Mouse (Mus musculus) kidney, postnatal 10 days (tissue): ENCODE data around the gene Dnaja4.

ENCODE experiments used
- DNase-seq: peaks from one replicate; pipeline ENCODE4 v3.0.0; 2021; ENCODE audit warnings: mixed read lengths

The Dnaja4 gene

DNA sequence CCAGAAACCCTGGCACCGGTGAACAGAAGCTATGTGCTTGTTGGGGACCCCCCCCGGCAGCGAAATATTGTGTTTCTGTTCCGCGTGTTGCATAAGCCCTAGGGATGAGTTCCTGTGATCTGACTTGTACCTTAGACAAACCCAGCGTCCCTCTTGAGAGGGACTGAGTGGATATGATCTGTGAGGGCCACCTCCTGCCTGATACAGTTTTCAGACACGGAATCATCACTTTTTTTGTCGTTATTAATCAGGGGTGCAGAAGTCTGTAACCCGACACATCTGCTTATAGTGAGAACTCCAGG is 1.5 kb downstream of the Dnaja4 start:
- no peak for DNase-seq

DNA sequence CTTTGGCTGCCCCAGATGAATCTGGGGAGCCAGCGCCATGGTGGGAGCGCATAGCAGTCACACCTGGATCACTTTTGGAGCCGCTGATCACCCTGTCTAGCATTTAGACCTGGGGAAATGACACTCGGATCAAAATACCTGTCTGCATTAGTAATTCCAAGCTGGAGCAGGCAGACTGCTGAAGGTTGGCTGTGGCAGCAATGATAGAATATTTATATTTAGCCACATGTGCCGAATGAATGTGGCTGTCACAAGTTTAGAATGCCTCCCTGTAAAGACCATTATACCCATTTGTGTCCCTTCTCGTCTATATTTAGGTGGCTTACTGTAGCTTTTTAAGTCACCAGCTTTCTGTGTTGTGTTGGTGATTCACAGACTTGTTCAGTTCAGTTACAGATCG is 2.1 kb downstream of the Dnaja4 start:
- DNase-seq, result no peak

DNA sequence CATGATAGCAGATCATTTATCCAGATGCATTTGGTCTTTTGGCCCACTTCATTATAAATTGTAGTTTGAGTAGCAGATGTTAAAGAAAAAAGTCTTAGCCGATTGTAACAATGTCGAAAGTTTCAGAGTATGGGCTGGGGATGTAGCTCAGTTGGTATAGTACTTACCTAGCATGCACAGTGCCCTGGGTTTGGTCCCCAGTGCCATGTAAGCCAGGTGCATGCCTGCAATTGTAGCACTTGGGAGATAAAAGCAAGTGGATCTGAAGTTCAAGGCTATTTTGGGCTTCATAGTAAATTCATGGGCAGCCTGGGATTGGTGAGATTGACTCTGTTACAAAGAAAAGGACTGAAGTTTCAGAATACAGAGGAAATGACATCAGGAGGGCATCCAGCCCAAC is 3.9 kb downstream of the Dnaja4 start:
- DNase-seq, result no peak

DNA sequence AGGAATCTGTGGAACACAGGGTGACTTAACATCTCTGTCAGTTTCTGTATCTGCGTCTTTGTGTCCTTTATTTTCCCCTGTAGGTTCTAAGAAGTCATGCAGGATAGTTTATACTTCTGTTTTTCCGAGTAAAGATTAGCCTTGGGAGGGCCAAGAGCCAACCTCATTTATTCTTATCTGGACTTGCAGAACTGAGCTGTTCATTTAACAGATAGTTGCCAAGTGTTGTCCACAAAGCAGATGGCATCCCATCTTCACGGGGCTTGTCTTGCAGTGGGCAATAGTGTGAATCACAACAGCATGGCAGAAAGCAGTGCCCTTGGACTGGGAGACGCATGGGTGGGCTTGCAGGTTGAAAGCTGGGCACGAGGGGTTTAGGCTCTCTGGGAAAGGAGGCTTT is 5.7 kb downstream of the Dnaja4 start:
- DNase-seq, result no peak

DNA sequence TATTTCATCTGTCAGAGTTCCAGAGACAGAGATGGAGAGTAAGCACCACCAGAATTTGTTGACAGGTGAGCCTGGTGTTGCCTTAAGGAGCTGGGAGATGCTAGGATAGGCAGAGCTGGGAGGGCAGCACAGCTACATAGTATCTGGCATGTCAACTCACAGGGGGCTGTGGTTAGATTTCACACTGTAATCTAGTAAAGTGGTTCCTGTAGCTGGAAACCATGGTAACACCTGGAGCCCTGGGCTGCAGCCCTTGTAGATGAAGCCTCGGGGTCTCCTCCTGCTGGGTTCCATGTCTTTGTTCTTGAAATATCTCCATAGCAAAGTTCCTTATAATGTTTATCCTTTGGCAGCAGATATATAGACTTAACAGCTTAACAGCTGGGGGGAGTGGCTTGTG is 6.9 kb downstream of the Dnaja4 start:
- DNase-seq, result no peak

DNA sequence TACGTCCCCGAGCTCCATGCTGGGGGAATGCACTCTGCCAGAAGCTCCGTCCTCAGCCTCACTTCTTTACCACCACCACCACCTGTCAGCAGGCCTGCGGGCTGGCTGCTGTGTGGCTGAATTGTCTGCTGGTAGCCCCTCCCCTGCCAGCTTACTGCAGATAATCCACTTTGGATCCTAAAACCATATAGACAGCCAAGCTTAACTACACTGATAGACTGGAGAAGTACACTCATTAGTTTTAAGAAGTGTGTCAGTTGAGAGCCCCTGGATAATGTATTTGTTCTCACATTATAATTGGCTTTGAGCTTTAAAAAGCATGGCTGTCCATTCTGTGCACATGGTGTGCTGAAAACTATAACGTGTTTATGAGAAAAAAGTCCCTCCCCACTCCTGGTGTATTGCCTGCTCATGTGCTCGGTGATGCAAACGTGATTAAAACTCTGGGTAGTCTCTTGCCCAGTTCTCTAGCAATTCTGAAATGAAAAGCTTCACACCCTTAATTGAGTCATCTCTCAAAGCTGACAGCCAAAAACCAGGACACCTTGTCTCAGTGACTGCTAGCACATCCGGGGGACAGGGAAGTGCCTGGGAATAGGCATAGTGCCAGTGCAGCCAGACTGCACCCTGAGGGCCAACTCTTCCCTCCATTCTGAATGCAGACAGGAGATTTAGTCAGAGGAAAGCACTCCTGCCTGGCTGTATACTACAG is 8.8 kb downstream of the Dnaja4 start:
- no peak for DNase-seq

DNA sequence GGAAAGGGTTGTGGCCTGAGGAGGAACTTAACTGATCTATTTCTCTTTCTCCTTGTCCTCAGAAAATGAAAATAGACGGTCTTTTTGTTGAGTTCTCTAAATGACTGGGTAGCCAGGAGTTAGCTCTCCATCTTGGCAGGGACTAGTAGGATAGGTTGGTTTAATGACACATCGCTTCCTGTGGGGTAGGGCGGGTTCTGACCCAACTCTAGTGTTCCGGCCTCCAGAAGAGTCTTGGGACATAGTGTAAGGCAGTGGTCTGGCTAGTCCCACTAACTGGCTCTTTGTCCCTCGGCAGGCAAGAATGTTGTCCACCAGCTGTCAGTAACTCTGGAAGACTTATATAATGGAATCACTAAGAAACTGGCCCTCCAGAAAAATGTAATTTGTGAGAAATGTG is 9.4 kb downstream of the Dnaja4 start:
- no peak for DNase-seq

DNA sequence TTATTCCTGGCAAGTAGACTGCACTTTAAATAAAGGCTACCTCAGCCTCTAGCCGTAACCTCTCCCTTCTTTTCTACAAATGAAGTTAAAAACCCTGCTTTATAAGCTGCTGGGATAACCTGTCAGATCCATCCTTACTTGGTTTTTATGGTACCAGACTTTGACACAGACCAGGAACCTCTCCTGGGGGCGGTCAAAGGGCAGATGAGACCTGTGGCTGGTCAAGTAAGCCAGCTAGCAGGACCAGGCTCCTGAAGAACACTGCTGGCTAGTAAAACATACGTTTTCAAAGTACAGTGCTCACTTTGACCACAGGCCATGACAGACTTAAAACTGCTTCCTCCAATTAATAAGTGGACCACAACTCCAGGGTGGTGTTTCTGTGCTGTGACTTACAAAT is 17.1 kb downstream of the Dnaja4 start:
- no peak for DNase-seq

DNA sequence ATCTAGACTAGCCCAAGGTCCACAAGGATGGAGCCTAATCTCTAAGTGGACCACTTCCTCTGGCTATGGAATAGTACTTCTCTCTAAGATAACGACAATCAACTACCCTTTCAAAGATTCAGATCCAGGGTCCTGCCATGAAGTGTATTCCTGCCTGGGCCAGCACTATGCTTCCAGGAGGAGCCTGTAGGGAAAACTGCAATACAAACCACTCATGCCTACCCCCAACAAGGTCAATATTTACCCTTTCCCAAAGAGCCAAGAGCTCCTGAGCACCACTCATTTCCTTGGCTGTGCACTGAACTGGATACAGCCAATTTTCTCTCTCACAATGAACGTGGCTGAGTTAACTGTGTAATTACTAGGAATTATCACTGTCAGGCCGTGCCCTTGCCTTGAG is 18.9 kb downstream of the Dnaja4 start:
- no peak for DNase-seq

DNA sequence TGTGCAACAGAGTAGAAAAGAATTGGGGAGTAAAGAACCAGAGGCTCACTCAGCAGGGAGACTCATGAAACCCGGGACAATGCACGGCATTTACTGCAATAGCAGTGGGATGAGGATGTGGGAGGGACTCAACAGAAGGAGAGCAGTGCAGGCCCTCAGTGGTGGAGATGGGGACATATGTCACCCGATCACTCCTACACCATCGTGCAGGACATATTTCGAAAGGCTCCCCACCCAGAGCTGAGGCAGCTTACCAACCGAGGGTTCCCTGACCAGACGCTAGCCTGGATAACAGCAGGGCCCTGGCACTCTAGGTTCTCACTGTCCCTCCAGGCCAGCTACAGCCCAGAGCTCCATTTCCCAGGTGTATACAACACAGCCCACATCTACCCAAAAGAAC is 23.5 kb downstream of the Dnaja4 start:
- no peak for DNase-seq

DNA sequence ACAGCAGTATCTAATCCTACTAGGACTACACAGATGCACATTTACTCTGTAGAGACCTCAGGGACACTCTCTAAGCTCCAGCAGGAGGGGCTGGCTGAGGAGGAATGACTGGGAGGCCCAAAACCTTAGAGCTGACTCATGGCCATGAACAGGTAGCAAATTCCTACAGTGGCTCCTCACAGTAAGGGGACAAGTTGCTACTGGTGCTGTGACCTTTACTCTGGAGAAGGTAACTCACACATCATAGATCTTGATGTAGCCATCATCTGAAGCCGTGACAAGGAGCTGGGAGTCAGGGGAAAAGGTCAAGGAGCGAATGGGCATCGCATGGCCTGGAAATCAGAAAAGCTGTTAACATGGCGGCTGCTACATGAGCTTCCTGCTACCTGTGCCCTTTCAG is 23.9 kb downstream of the Dnaja4 start:
- no peak for DNase-seq

DNA sequence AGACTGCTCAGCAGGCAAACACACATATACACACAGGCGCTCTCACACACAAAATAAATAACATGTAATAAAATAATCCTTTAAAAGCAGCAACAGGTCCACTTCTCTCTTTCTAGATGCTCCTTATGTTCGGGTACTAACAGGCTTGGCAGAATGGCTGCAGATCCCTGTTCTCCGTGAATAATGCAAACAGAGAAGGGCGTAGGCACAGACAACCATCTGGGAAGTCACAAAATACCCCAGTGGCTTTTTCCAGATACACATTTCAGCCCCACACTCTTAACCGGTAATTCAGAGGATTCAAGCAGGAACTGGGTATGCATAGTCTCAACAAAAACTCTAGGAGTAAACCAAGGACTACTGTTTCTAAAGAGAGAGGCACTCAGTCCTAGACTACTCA is 27.6 kb downstream of the Dnaja4 start:
- no peak for DNase-seq

DNA sequence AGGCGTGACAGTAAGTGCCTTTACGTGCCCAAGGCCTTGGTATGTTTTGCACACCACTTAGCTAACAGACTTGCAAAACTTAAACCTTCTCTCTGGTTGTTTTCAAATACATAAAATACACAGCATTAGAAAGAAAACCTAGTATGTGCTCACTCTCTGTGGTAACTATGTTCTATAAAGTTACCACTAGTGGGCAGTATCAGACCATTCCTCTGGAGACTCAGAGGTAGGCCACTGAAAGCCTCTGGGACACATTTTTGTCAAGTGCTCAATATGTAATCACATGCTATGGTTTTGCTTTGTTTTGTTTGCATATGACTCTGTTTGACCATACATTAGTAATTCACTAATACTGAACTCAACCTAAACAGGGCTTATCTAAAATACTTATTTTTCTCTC is 33.4 kb downstream of the Dnaja4 start:
- DNase-seq, result no peak

DNA sequence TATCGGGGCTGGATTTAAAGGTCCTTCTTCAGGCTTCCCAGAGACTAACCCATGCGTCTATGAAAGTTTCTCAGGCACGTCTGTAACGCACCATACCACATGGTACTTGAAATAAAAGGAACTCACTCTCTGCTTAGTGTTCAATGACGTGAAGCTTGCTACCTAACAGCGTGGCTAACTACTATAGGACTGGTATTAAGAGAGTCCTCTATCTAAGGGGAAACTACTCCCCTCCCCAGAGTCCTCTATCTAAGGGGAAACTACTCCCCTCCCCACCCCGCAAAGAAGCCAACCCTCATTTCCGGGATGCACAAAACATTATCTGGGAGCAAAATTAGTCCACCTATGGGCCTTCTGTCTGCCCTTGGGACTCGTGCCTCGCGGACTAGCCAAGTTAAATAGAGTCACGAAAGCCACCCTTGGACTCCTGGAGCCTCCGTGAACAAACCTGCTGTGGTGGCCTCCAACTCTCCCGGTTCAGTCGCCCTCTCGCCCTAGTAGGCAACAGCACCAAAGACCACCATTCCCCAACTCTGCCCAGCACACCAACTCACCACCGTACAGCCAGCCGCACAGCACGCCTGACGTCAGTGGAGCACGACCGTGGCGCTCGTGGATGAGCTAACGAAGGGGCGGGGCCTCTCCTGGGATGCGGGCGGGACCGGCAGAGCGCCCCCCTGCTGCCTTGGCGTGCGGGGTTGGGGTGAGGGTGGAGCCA is 35.4 kb downstream of the Dnaja4 start, which contains the start of gene Wdr61:
Gene Wdr61, minus strand, starts transcription at position 599 of the 718 bp plus-strand sequence.
- DNase-seq, result peak; percentile 99

DNA sequence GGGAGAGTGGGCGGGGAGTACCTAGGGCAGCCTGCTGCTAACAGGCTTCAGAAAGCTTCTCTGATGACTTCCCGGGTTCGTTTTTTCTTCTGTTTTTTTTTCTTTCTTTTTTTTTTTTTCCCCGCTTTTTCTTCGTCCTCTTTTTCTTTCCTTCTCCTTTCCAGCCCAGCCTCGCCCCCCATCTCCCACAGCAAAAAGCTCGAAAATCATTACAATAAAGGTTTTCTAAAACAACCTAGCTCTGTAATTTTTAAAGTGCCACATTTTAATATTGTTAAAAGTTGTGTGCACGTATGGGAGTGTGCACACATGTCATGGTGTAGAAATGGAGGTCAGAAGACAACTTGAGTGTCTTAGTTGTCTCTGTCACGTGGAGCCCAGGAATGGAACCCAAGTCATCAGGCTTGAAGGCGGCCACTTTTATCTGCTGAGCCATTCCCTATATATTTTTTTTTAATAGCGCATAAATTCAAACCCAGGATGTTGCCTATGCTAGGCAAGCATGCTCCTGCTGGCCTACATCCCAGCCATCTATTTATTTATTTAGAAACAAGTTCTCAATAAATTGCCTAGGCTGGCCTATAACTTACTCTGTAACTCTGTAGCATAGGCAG is 36.1 kb downstream of the Dnaja4 start:
- DNase-seq, result no peak

DNA sequence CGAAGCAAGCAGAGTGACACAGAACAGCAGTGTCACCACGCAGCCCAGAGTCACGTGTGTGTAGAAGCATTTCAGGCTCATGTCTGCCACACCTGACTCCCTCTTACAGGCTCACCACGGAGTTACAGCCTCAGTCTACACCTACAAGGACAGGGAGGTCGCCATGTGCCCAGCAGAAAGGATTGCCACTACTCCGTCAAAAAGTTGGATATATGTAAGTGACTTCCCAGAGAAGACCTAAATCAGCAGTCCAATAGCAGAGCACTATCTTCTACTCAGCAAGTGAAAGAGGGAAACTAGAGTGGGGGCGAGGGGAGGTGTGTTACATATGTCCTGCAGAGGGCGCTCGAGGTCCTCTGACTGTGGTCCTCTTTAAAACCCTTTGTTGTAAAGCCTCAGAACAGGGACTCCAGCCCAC is 37.6 kb downstream of the Dnaja4 start:
- DNase-seq, result peak; percentile 69

DNA sequence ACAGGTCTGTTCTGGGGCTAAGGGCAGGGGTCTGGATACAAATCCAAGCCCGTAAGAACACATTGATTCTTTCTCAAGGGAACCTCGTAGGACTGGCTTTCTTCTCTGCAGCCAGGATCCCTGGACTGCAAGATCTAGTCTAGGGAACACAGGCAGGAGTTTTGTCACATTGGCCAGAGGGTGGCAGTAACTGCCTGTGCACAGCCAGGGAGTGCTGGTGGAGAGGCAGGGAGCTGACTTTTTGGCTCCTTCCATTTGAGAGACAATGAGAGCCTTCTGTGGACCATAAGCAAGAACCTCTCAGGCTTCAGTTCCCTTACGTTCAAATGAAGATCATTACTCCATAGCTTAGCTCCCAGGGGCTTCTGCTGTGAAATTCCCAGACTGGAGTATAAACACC is 39.7 kb downstream of the Dnaja4 start:
- DNase-seq, result peak; percentile 77

DNA sequence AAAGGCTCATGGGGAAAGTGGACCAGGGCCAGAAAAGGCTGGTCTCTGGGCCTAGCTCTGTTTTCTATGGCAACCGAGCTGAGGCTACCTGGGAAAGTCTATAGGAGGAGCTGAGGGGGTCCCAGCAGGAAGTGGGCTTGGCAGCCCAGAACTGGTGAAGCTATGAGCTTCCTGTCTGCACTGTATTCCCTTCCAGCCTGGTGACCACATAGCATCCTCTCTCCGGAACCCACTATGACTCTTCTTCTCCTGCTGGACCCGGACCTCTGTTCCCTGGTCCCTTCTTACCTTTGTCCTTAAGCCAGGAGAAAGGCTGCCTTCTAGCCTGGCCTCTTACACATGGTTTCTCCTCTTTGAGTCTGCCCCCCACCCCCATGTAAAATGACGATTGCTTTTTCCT is 45.2 kb downstream of the Dnaja4 start:
- DNase-seq, result no peak

DNA sequence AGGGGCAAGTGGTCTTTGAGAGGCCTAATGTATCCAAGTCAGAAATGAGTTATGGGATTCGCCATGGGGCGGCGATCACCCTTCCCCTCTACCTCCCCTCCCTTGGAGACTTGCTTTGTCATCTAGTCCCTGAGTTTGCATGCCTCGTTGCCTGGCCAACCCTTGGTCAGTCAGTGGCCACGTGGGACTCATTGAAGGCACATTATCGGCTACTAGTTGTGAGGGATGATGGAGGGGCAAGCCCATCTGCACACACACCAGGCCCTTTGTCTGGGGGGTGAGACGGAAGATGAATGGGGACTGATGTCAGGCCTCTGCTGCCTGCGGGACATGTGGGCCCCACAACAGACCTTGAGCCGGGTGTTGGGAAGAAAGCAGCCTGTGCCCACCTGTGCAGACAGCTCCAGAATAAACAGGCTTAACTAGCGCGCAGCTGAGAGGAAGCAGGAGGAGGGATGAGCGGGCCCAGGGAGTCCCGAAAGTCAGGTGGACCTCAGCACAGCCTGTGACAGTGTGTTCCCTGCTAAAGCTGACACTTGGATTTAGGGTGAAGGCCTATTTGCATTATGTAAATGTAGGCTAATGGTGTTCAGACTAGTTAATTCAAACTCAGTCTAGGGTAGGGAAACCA is 47.2 kb downstream of the Dnaja4 start:
- DNase-seq, result no peak

DNA sequence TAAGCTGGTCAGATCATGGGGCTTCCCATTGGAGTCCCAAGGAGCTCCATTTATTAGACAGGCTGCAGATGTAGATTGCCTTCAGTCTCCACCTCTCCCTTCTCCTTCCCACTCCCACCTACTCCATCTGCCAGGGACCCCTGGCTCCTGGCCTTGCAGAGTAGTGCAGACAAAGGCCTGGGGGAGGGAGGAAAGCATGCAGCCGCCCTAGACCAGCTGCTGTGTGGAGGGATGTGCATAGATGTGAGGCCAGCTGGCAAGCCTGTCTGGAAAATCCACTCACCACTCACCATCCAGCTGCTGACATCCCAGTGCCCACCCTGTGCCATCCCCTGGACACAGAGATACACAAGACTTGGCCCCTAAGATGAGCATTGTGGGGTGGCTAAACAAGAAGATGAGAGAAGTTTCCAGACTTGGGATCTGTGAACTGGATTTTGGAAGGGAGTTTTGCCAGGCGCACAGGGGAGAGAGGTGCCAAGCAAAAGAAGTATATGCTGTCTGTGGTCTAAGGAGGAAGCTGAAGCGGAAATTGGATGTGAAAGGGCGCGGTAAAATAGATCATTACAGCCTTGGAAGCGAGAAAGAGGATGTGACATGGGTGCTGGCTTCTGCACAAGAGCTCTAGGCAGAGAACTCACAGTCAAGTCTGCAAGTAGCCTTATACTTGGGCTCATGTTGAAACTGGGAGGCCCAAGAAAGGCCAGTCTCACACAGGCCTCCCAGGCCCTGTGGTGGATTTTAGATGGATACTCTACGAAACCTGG is 51.7 kb downstream of the Dnaja4 start:
- DNase-seq, result no peak

DNA sequence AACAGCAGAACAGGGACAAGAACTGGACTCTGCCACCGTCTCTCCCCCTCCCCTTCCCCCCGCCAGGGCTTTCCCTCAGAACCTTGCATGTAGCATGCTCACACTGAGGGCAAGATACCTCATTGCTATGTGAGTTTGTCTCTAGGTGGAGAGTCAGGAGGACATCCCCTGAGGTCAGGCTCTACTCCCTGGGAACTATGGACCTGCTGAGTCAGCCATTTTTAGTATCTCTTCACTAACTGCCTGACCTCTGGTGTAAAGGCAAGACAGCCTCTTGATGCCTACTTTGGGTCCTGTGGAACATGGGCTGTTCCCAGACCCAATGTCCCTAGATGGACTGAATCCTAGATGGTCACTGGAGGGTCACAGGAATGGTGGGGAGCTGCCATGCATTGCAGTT is 53.0 kb downstream of the Dnaja4 start:
- DNase-seq, result no peak

DNA sequence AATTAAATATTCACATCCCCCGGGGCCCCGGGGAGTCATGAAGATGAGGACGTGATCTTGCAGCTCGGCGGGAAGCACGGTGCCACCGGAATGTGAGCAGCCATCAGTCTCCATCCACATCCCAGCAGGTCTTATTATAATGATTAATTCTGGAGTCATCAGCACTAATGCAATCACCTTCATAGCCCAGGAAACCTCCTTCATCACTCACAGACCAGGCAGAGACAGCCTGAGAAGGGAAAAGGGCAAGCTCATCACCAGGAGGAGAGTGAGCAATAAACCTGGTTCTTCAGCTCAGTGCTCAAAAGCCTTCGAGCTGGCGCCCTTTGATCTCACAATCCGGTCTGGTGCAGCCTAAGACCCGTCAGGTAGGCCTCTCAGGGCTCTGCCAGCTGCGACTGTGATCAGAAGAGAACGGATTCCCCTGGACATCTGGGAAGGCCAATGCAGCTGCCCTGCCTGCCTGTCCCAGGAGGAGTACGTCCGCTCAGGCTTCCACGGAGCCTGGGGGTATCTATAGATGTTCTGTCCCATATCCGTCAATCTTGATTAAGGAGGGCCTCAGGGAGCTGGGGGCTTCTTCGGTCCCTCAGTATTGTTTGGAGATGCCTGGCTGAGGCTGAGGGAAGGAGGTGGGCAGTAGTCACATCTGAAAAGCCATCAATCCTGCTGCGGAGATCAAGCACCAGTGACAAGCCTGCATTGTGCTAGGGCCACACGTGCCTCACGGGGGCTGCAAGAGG is 53.7 kb downstream of the Dnaja4 start:
- DNase-seq, result peak; percentile 39

DNA sequence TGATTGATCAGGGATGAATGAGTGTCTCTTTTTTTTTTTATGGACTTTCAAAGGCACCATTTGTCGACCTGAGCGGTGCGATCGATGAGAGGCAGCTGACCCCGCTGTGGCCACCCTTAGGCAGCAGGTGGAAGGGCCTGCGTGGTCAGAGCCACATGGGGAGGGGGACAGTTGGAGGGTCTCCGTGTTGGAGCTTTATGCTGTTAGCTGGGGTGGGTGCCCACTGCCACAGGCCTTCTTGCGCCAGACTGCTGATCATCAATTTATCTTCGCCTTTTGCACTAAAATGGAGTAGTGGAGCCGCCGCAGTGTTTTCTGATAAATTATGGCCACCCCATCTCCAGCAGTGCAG is 54.2 kb downstream of the Dnaja4 start:
- DNase-seq, result no peak
